10 mouse cellular contexts compared by ENCODE assay signal in genomic region chr14:121920511-121921124, GRCm38 (mm10). TPM values are rescaled to one million over a fixed set of nuclear protein-coding genes. Genes with fewer than 3 reads are reported as not detected.
DNase-seq lines count a peak whose midpoint lies in the region; ATAC-seq and TF ChIP-seq lines count a peak whose summit lies in the region.
"Had no signal": no experiment of that assay in that cellular context is flagged by ENCODE, and none has a peak within 500 bp of the region (broad histone marks: within the 10 kb centered on the region; RNA-seq: fewer than 3 reads in every experiment).

No protein-coding gene starts in this region.

- H3K27ac ChIP-seq in heart, embryonic 11.5 days (ENCODE audit: low read depth, low read length), result no peak overlapping the region
- H3K27ac ChIP-seq in testis, adult 2 months (ENCODE audit: control insufficient read depth, insufficient read depth, low read depth, low read length), result no peak overlapping the region
- no peak overlapping the region; the same call in 1 of the 2 replicates for H3K27ac ChIP-seq in stomach, embryonic 16.5 days (ENCODE audit: low read length)
- H3K27ac ChIP-seq: macrophage had no signal

- H3K9ac ChIP-seq in heart, embryonic 11.5 days (ENCODE audit: low read depth, low read length), result no peak overlapping the region
- H3K9ac ChIP-seq in stomach, embryonic 16.5 days (ENCODE audit: low read length), result 0 out of 2 replicates have a peak overlapping the region, but pooled peaks have one; percentile 36

- intact Hi-C loops in heart, postnatal 25 days (cut with DNase I), result loop anchor here (10.0 kb wide), 1 partner anchor 214 kb away; no protein-coding TSS in a partner anchor

- 78% methylated on average over 12 of the region's 12 CpGs for WGBS in heart, embryonic 11.5 days (ENCODE audit: insufficient replicate concordance)
- WGBS in stomach, embryonic 16.5 days, result 71% methylated on average over 12 of the region's 12 CpGs

- peaks cover 11% of the 10 kb centered on the region for H3K4me1 ChIP-seq in heart, embryonic 11.5 days (ENCODE audit: control insufficient read depth, insufficient read depth, low read length)
- H3K4me1 ChIP-seq in testis, adult 2 months (ENCODE audit: control insufficient read depth, insufficient read depth, low read length), result peaks cover 3% of the 10 kb centered on the region
- H3K4me1 ChIP-seq in stomach, embryonic 16.5 days (ENCODE audit: control insufficient read depth, insufficient read depth, low read length), result peaks cover 12% of the 10 kb centered on the region; the same call in 1 of the 2 replicates

- no peaks in the 10 kb centered on the region for H3K9me3 ChIP-seq in heart, embryonic 11.5 days (replicated peaks; ENCODE audit: control insufficient read depth, low read length)
- no peaks in the 10 kb centered on the region for H3K9me3 ChIP-seq in stomach, embryonic 16.5 days (replicated peaks; ENCODE audit: control insufficient read depth, low read length)

- H3K27me3 ChIP-seq in heart, embryonic 11.5 days (ENCODE audit: control insufficient read depth, insufficient read depth, low read length), result no peaks in the 10 kb centered on the region
- no peaks in the 10 kb centered on the region for H3K27me3 ChIP-seq in testis, adult 2 months (ENCODE audit: control insufficient read depth, insufficient read depth, low read length)
- H3K27me3 ChIP-seq in stomach, embryonic 16.5 days (ENCODE audit: control insufficient read depth, insufficient read depth, low read length), result no peaks in the 10 kb centered on the region

- no peak overlapping the region for H3K4me2 ChIP-seq in heart, embryonic 11.5 days
- no peak overlapping the region for H3K4me2 ChIP-seq in stomach, embryonic 16.5 days (ENCODE audit: low read depth, low read length)

- no peak for DNase-seq in heart, postnatal 25 days (ENCODE audit: low spot score)
- DNase-seq in testis, postnatal 14 days (ENCODE audit: low spot score), result no peak
- peak; percentile 69 for DNase-seq in kidney, adult 18-20 months
- DNase-seq in left cerebral cortex, adult 18-20 months (ENCODE audit: low spot score in 2 of 2), result no peak
- DNase-seq: right cerebral cortex, postnatal 14 days had no signal

- TF ChIP-seq CTCF in testis, adult 2 months (IDR thresholded peaks at IDR 0.05; ENCODE audit: control insufficient read depth, insufficient read depth, insufficient replicate concordance, low read depth, low read length), result no peak

- peak; percentile 39 for ATAC-seq in heart, embryonic 11.5 days (replicated peaks; ENCODE audit: insufficient number of reproducible peaks, low FRiP score, low TSS enrichment)
- 0 out of 2 replicates have a peak, but pooled peaks have one; percentile 38 for ATAC-seq in stomach, embryonic 16.5 days (ENCODE audit: insufficient read depth, low FRiP score)
- no peak for ATAC-seq in monocyte, adult 5-6 weeks (replicated peaks; ENCODE audit: insufficient number of reproducible peaks, low FRiP score, low TSS enrichment, poor library complexity, severe bottlenecking)

- H3K36me3 ChIP-seq in heart, embryonic 11.5 days (ENCODE audit: control insufficient read depth, insufficient read depth, low read length), result peaks cover 7% of the 10 kb centered on the region; the same call in 1 of the 2 replicates
- no peaks in the 10 kb centered on the region for H3K36me3 ChIP-seq in testis, adult 2 months (ENCODE audit: control insufficient read depth, insufficient read depth, low read length)
- no peaks in the 10 kb centered on the region for H3K36me3 ChIP-seq in stomach, embryonic 16.5 days (ENCODE audit: control insufficient read depth, insufficient read depth, low read length)

- no peak overlapping the region for H3K4me3 ChIP-seq in heart, embryonic 11.5 days (ENCODE audit: low read depth, low read length)
- no peak overlapping the region for H3K4me3 ChIP-seq in testis, adult 2 months (ENCODE audit: control insufficient read depth, low read depth, low read length)
- no peak overlapping the region for H3K4me3 ChIP-seq in stomach, embryonic 16.5 days (replicated peaks; ENCODE audit: low read length)

- TF ChIP-seq POLR2A in testis, adult 2 months (IDR thresholded peaks at IDR 0.05; ENCODE audit: control insufficient read depth, low read depth, low read length), result 0 out of 2 replicates have a peak, but pooled peaks have one; percentile 32

RNA-seq across cellular contexts. Expression of gene Gpr18, which starts 5.0 kb away (rescaled TPM):
- 0.20 and 0.42 TPM in 2 replicates for polyA plus RNA-seq in heart, embryonic 11.5 days (2014; fragmentation: Nextera tagmentation; extraction: Ambion mirVana)
- total RNA-seq in heart, postnatal 25 days (2021), result under 1 TPM; 0.28 to 0.29 TPM
- polyA plus RNA-seq in testis, adult 2 months (2012; rRNA removed), result 0.24 and 0.26 TPM in 2 replicates
- polyA plus RNA-seq in stomach, embryonic 16.5 days (2015; fragmentation: Nextera tagmentation; extraction: Ambion mirVana), result 0.26 and 0.35 TPM in 2 replicates
- total RNA-seq in monocyte, adult 5-6 weeks (2017), result 31.4 to 45.9 TPM (median 34.6 TPM) in 3 replicates
- total RNA-seq in left cerebral cortex, adult 18-20 months (2021), result not detected

RNA-seq across cellular contexts. Expression of gene Ubac2, which starts 42.2 kb away (rescaled TPM):
- 63.4 and 69.5 TPM in 2 replicates for polyA plus RNA-seq in heart, embryonic 11.5 days (2014; fragmentation: Nextera tagmentation; extraction: Ambion mirVana)
- total RNA-seq in heart, postnatal 25 days (2021), result 10 to 100 TPM; 25.9 to 27.4 TPM
- polyA plus RNA-seq in testis, adult 2 months (2012; rRNA removed), result 95.8 and 107 TPM in 2 replicates
- polyA plus RNA-seq in stomach, embryonic 16.5 days (2015; fragmentation: Nextera tagmentation; extraction: Ambion mirVana), result 54.9 and 57.4 TPM in 2 replicates
- total RNA-seq in monocyte, adult 5-6 weeks (2017), result 25.2 to 53.9 TPM (median 36.5 TPM) in 3 replicates
- 10 to 100 TPM; 34.2 to 36.0 TPM for total RNA-seq in left cerebral cortex, adult 18-20 months (2021)

RNA-seq across cellular contexts. Expression of gene Gpr183, which starts 44.4 kb away (rescaled TPM):
- 1.5 TPM in 2 replicates for polyA plus RNA-seq in heart, embryonic 11.5 days (2014; fragmentation: Nextera tagmentation; extraction: Ambion mirVana)
- 1 to 10 TPM; 1.4 to 1.6 TPM for total RNA-seq in heart, postnatal 25 days (2021)
- polyA plus RNA-seq in testis, adult 2 months (2012; rRNA removed), result 0.15 and 0.20 TPM in 2 replicates
- polyA plus RNA-seq in stomach, embryonic 16.5 days (2015; fragmentation: Nextera tagmentation; extraction: Ambion mirVana), result 4.1 and 4.7 TPM in 2 replicates
- total RNA-seq in monocyte, adult 5-6 weeks (2017), result 14.6 to 34.3 TPM (median 25.6 TPM) in 3 replicates
- total RNA-seq in left cerebral cortex, adult 18-20 months (2021), result 1 to 10 TPM in 1 of 2 experiments, under 1 TPM in 1; 0.68 to 1.0 TPM

Comparison
In these comparisons a context has a peak if more than half of its experiments do, and no peak if none do; other contexts are left out.
1. RNA of gene Gpr18, which starts 5.0 kb away (total RNA-seq): 31.4 to 45.9 TPM in monocyte, adult 5-6 weeks; 0.28 to 0.29 TPM in heart, postnatal 25 days and not detected in left cerebral cortex, adult 18-20 months; every median in the first group is over 10 times any median in the second.